Mouse (Mus musculus) ovary, adult 10 weeks (tissue): ENCODE results near the gene Adh6b. TPM values are rescaled to one million over a fixed set of nuclear protein-coding genes. Genes with fewer than 3 reads are reported as not detected.

Source experiments
- polyA plus RNA-seq: library from polyadenylated mRNA; stranded (reverse); fragments of 350-450 nt; fragmentation: Illumina TruSeq; extraction: RNeasy Lipid Tissue Mini Kit (QIAGEN cat#74804); gene quantifications from one replicate; pipeline ENCODE4 v1.2.3, GENCODE M21; 2014

The Adh6b gene
- not detected for polyA plus RNA-seq

DNA sequence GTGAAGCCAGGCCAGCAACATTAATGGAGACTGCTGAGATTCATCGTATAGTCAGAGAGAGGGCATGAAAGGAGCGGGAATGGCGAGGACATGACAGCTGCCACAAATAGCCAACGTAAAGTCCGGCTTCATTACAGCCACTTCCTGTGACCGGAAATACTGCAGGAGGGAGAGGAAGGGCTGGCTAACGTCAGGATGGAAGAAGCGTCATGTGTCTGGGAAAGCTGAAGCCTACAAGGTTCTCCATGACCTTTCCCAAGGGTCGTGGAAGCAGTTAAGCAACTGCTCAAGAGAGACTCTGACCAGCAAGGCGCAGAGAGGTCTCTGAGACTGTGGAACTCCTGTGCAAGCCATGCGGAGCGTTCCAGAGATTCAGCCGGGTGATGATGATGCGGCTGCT is at the start of gene Adh6b:
TSS of gene Adh6b (plus strand) at position 305 of the 400 bp plus-strand sequence.

DNA sequence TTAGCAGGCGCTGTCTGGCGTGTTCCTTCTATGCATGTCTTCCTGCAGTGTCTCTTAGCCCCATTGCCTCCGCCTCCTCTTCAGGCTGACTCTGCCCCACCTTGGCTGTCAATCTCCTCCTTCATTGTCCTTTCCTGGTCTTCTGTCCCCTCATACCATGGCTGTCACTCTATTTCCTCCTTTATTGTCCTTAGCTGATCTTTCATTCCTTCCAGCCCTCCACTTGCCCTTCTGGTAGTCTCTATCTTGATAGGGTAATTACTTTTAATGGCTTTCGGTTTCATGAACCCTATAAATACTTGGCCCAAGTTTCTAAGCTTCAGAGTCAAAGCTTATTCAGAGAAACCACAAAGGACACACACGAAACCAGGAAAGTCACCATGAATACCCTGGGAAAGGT is 28.6 kb upstream of the Adh6b start, which contains the start of gene Adh6a:
TSS of gene Adh6a (plus strand) at position 322 of the 400 bp plus-strand sequence.

Other genes with a start within 250 kb of the Adh6b start
- 11.4 TPM for gene Trmt10a, start 198.3 kb upstream of the Adh6b start, polyA plus RNA-seq
- gene Mttp, start 196.8 kb upstream of the Adh6b start, polyA plus RNA-seq = 7.2 TPM
- not detected for gene 4930579F01Rik, start 147.9 kb upstream of the Adh6b start, polyA plus RNA-seq
- 2.6 TPM for gene Adh7, start 124.0 kb upstream of the Adh6b start, polyA plus RNA-seq
- 79.7 TPM for gene Adh1, start 80.8 kb upstream of the Adh6b start, polyA plus RNA-seq
- not detected for gene Adh6a, start 28.5 kb upstream of the Adh6b start, polyA plus RNA-seq
- gene Adh4, start 73.7 kb downstream of the Adh6b start, polyA plus RNA-seq = not detected
- 200 TPM for gene Adh5, start 101.3 kb downstream of the Adh6b start, polyA plus RNA-seq
- gene Metap1, start 147.7 kb downstream of the Adh6b start, polyA plus RNA-seq = 62.4 TPM
- 310 TPM for gene Eif4e, start 184.4 kb downstream of the Adh6b start, polyA plus RNA-seq